Mouse (Mus musculus) limb, embryonic 13.5 days (tissue): ENCODE measurements around the gene Fbxo34. TPM values are rescaled to one million over a fixed set of nuclear protein-coding genes. Genes with fewer than 3 reads are reported as not detected.
A peak's percentile ranks its signal among the peaks of the same experiment; 100 is the strongest.
"Not testable (repeated sequence)": the region's sequence is repeated elsewhere in the genome, so short reads cannot be mapped to it uniquely, and the experiment has no call there.

Experiments
- ATAC-seq: fragments of 200-750 bp; cut with Nextera tagmentation; 2 replicates; pipeline ENCODE4 v1.8.0; 2017; ENCODE audit warnings: low read depth, moderate number of reproducible peaks, moderate TSS enrichment; ENCODE audit not compliant: low FRiP score
- H3K27ac ChIP-seq: fragments of 300-500 bp; sonication (generic); 2 replicates; pipeline ENCODE4 v1.5.1; 2015; ENCODE audit warnings: inconsistent platforms, mild to moderate bottlenecking, moderate library complexity
- H3K27me3 ChIP-seq: fragments of 300-500 bp; sonication (generic); 2 replicates; pipeline ENCODE4 v1.6.1; 2015; ENCODE audit warnings: mild to moderate bottlenecking, inconsistent platforms
- H3K36me3 ChIP-seq: fragments of 300-500 bp; sonication (generic); 2 replicates; pipeline ENCODE4 v1.6.1; 2015; ENCODE audit warnings: inconsistent platforms, mild to moderate bottlenecking, moderate library complexity
- H3K4me1 ChIP-seq: fragments of 300-500 bp; sonication (generic); 2 replicates; pipeline ENCODE4 v1.6.1; 2015; ENCODE audit warnings: inconsistent platforms
- H3K4me2 ChIP-seq: fragments of 300-500 bp; sonication (generic); replicated peaks from 2 replicates; pipeline ENCODE4 v1.6.1; 2015; ENCODE audit warnings: inconsistent platforms, mild to moderate bottlenecking, moderate library complexity
- H3K4me3 ChIP-seq: fragments of 300-500 bp; sonication (generic); 2 replicates; pipeline ENCODE4 v1.5.1; 2015; ENCODE audit warnings: moderate library complexity, mild to moderate bottlenecking, inconsistent platforms
- H3K9ac ChIP-seq: fragments of 300-500 bp; sonication (generic); 2 replicates; pipeline ENCODE4 v1.6.1; 2015; ENCODE audit warnings: mild to moderate bottlenecking, inconsistent platforms
- H3K9me3 ChIP-seq: fragments of 300-500 bp; sonication (generic); 2 replicates; pipeline ENCODE4 v1.6.1; 2016; ENCODE audit warnings: inconsistent platforms
- WGBS: fragments of 180-500 bp; shearing (Covaris S2); methylation state at CpG from one replicate; pipeline ENCODE4 v1.1.7; 2015; 5-methylcytosine and 5-hydroxymethylcytosine counted together
- polyA plus RNA-seq: library from polyadenylated mRNA; unstranded; fragments of >200 nt; fragmentation: Nextera tagmentation; extraction: Ambion mirVana; gene quantifications from 2 replicates; pipeline ENCODE4 v1.2.1, GENCODE M21; 2015

Gene Fbxo34
- polyA plus RNA-seq, 1 experiment from 2014 or later, result 26.6 TPM

GRCm38 (mm10) chr14:47525374-47525773, 75.2 kb downstream of the Fbxo34 start:
- Histone ChIP-seq H3K4me3 (no peak overlapping the region), H3K27ac (no peak overlapping the region), H3K9me3 (no peaks in the 10 kb centered on the region), H3K36me3 (peaks cover 16% of the 10 kb centered on the region), H3K27me3 (no peaks in the 10 kb centered on the region), H3K9ac (no peak overlapping the region), H3K4me2 (no peak overlapping the region), H3K4me1 (no peaks in the 10 kb centered on the region)
- 74% methylated on average over 8 of the region's 8 CpGs for WGBS
- ATAC-seq, result no peak

GRCm38 (mm10) chr14:47525861-47526260, 75.6 kb downstream of the Fbxo34 start:
- H3K9ac ChIP-seq, result no peak overlapping the region
- H3K4me3 ChIP-seq, result no peak overlapping the region
- H3K27me3 ChIP-seq, result no peaks in the 10 kb centered on the region
- H3K4me1 ChIP-seq, result no peaks in the 10 kb centered on the region
- no peak overlapping the region for H3K4me2 ChIP-seq
- ATAC-seq, result no peak
- H3K9me3 ChIP-seq, result no peaks in the 10 kb centered on the region
- WGBS, result 83% methylated on average over 5 of the region's 5 CpGs
- H3K36me3 ChIP-seq, result peaks cover 21% of the 10 kb centered on the region
- H3K27ac ChIP-seq, result no peak overlapping the region

GRCm38 (mm10) chr14:47527833-47528232, 77.6 kb downstream of the Fbxo34 start:
- 86% methylated on average over 2 of the region's 2 CpGs for WGBS
- H3K27me3 ChIP-seq, result no peaks in the 10 kb centered on the region
- H3K9ac ChIP-seq, result no peak overlapping the region
- H3K27ac ChIP-seq, result no peak overlapping the region
- no peak overlapping the region for H3K4me3 ChIP-seq
- no peaks in the 10 kb centered on the region for H3K9me3 ChIP-seq
- ATAC-seq, result no peak
- no peak overlapping the region for H3K4me2 ChIP-seq
- no peaks in the 10 kb centered on the region for H3K4me1 ChIP-seq
- peaks cover 37% of the 10 kb centered on the region for H3K36me3 ChIP-seq

- Histone ChIP-seq H3K9ac (no peak overlapping the region), H3K4me3 (no peak overlapping the region), H3K27ac (no peak overlapping the region), H3K4me1 (peaks cover 3% of the 10 kb centered on the region; the same call in 1 of the 2 replicates), H3K27me3 (no peaks in the 10 kb centered on the region), H3K36me3 (peaks cover 37% of the 10 kb centered on the region), H3K9me3 (no peaks in the 10 kb centered on the region), H3K4me2 (no peak overlapping the region)
- no peak for ATAC-seq
- WGBS, result 85% methylated on average over 3 of the region's 3 CpGs
These were observed 78.1 kb downstream of the Fbxo34 start for GRCm38 (mm10) chr14:47528293-47528692.

GRCm38 (mm10) chr14:47529019-47529418, 78.8 kb downstream of the Fbxo34 start:
- H3K27ac ChIP-seq, result no peak overlapping the region
- H3K27me3 ChIP-seq, result no peaks in the 10 kb centered on the region
- WGBS, result 36% methylated on average over 8 of the region's 8 CpGs
- H3K9ac ChIP-seq, result no peak overlapping the region
- H3K4me3 ChIP-seq, result no peak overlapping the region
- no peak overlapping the region for H3K4me2 ChIP-seq
- peaks cover 10% of the 10 kb centered on the region for H3K4me1 ChIP-seq
- peaks cover 37% of the 10 kb centered on the region for H3K36me3 ChIP-seq
- H3K9me3 ChIP-seq, result no peaks in the 10 kb centered on the region
- no peak for ATAC-seq

GRCm38 (mm10) chr14:47529592-47529991, 79.4 kb downstream of the Fbxo34 start:
- not testable (repeated sequence) for H3K27ac ChIP-seq, H3K9me3 ChIP-seq, H3K4me2 ChIP-seq, H3K9ac ChIP-seq, ATAC-seq, H3K4me3 ChIP-seq, H3K27me3 ChIP-seq
- Histone ChIP-seq H3K36me3 (peaks cover 37% of the 10 kb centered on the region), H3K4me1 (peaks cover 14% of the 10 kb centered on the region)
- WGBS, result 93% methylated on average over 12 of the region's 12 CpGs

DNA sequence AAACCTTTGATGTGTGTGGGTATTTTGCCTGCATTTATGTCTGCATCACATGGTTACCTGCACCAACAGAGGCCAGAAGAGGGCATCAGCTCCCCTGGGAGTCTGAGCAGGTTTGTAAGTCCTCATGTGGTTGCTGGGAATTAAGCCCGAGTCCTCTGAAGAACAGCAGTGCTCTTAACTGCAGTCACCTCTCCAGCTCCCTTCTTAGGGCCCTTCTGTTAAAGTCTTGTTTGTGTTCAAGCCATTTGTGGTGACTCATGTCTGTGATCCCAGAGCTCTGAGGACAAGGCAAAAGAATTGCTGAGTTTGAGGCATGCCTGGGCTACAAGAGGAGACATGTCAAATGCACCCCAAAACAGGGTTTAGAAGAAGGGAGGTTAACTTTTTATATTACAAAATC, 82.3 kb downstream of the Fbxo34 start:
- no peak overlapping the region for H3K4me2 ChIP-seq
- H3K36me3 ChIP-seq, result peaks cover 31% of the 10 kb centered on the region
- no peak overlapping the region for H3K9ac ChIP-seq
- H3K27me3 ChIP-seq, result no peaks in the 10 kb centered on the region
- peaks cover 14% of the 10 kb centered on the region for H3K4me1 ChIP-seq
- H3K9me3 ChIP-seq, result no peaks in the 10 kb centered on the region
- H3K27ac ChIP-seq, result no peak overlapping the region
- H3K4me3 ChIP-seq, result no peak overlapping the region
- 53% methylated on average over 1 of the region's 1 CpGs for WGBS
- no peak for ATAC-seq

DNA sequence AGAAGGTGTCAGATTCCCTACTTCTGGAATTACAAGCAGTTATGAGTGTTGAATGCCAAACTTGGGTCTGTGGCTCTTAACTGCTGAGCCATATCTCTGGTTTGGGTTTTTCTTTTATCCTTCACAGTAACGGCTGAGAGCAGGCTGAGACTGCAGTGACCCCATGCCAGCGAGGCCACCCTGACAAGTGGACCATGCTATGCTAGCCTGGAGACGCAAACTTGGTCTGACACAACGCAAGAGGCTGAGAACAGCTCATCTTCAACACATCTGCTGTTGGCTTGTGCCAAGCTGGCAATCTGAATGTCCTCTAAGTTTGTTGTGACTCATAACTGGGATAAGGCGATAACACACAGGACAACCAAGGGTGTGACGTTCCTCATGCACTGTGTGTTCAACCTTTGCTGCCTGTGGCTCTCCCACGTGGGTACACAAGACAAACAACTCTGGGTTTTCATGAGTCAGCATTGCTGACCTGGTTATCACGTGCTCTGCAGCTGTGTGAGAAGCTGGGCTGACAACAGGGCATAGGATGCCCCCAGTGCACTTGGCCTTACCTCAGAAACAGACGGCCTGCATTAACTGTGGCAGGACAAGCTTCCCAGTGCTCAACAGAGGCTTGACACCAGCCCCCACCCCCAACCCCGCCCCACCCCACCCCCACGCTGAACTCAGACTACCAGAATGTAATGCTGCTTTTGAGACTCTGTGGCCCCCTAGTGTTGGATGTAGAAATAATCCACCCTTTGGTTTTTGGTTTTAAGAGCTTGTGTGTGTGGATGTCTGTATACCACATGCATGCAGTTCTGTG, 83.3 kb downstream of the Fbxo34 start:
- no peak overlapping the region for H3K4me3 ChIP-seq
- 45% methylated on average over 11 of the region's 11 CpGs for WGBS
- H3K4me1 ChIP-seq, result peaks cover 14% of the 10 kb centered on the region
- H3K27ac ChIP-seq, result peak overlapping the region; percentile 22; the same call in 1 of the 2 replicates
- H3K4me2 ChIP-seq, result no peak overlapping the region
- no peak overlapping the region for H3K9ac ChIP-seq
- H3K9me3 ChIP-seq, result no peaks in the 10 kb centered on the region
- peaks cover 31% of the 10 kb centered on the region for H3K36me3 ChIP-seq
- H3K27me3 ChIP-seq, result no peaks in the 10 kb centered on the region
- ATAC-seq, result peak; percentile 85

DNA sequence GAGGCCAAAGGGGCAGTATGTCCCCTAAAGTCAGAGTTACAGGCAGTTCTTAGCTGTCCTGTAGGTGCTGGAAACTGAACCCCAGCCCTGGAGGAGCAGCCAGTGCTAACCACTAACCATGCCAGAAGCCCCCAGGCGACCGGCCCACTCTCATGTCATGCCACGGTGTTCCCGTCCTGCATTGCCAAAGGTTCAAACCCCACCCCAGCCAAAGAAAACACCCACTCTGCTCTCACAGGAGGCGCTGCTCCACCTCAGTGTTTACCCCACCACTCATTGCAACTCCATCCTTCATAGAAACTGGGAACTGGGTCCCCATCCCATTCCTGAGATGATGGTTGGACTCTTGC, 83.9 kb downstream of the Fbxo34 start:
- Histone ChIP-seq H3K4me1 (peaks cover 14% of the 10 kb centered on the region), H3K27ac (no peak overlapping the region), H3K27me3 (no peaks in the 10 kb centered on the region), H3K9ac (no peak overlapping the region), H3K36me3 (peaks cover 32% of the 10 kb centered on the region), H3K4me2 (no peak overlapping the region), H3K9me3 (no peaks in the 10 kb centered on the region), H3K4me3 (no peak overlapping the region)
- ATAC-seq, result 0 out of 2 replicates have a peak, but pooled peaks have one; percentile 17
- WGBS, result 85% methylated on average over 5 of the region's 5 CpGs

- no peak for ATAC-seq
- Histone ChIP-seq H3K9me3 (no peaks in the 10 kb centered on the region), H3K27ac (no peak overlapping the region), H3K4me1 (peaks cover 14% of the 10 kb centered on the region), H3K27me3 (no peaks in the 10 kb centered on the region), H3K36me3 (peaks cover 36% of the 10 kb centered on the region), H3K4me3 (no peak overlapping the region), H3K9ac (no peak overlapping the region), H3K4me2 (no peak overlapping the region)
- 86% methylated on average over 1 of the region's 1 CpGs for WGBS
These were observed 84.9 kb downstream of the Fbxo34 start for GRCm38 (mm10) chr14:47535096-47535495.

DNA sequence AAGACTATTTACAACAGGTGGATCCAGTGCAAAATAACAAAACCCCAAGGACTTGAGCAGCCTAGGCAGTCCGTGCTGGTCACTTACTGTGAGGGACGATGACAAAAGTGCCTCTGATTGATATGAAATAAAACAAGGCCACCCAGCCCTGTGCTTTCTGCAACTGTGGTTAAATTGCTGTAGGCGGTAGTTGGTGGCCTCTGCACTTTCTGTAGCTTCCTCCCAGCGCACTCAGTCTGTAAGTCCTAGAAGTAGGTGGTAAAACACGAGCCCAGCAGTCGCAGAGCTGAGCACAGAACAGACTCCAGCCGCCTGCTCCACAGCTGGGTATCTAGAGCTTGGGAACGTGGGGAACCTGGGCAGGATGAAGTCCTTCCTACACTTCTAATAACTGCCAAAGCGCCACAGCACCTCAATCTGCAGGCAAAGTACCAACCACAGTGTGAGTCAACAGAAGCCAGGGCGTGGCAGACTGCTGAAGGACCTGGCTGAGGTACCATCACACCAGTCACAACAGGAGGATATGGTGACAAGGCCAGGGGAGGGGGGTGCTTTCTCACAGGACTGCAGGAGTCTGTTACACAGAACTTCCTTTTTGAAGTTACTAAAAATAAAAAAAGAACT, 91.2 kb downstream of the Fbxo34 start:
- peaks cover 70% of the 10 kb centered on the region for H3K36me3 ChIP-seq
- no peak overlapping the region for H3K4me2 ChIP-seq
- no peak overlapping the region for H3K27ac ChIP-seq
- H3K4me3 ChIP-seq, result no peak overlapping the region
- 84% methylated on average over 10 of the region's 10 CpGs for WGBS
- no peaks in the 10 kb centered on the region for H3K9me3 ChIP-seq
- no peak for ATAC-seq
- H3K9ac ChIP-seq, result no peak overlapping the region
- no peaks in the 10 kb centered on the region for H3K4me1 ChIP-seq
- no peaks in the 10 kb centered on the region for H3K27me3 ChIP-seq

DNA sequence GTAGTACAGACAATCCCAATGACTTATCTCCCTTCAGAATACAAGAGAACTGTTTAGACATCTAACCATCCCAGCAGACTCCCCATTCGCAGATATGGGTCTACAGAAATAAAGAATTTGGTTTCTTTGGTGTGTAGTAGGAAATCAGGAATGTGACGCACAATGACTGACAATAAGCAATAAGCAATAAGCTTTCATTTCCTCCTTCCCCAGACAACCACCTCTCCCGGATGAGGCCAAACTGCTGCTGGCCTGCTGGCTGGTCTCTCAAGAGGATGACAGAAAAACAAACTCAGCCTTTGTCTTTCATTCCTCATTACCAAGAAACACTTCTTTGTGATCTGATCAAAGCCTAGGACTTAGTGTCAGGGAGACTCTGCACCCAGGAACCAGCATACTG, 92.1 kb downstream of the Fbxo34 start:
- H3K36me3 ChIP-seq, result peaks cover 78% of the 10 kb centered on the region
- no peaks in the 10 kb centered on the region for H3K9me3 ChIP-seq
- H3K4me3 ChIP-seq, result no peak overlapping the region
- H3K9ac ChIP-seq, result no peak overlapping the region
- no peak for ATAC-seq
- no peaks in the 10 kb centered on the region for H3K27me3 ChIP-seq
- 90% methylated on average over 3 of the region's 3 CpGs for WGBS
- no peaks in the 10 kb centered on the region for H3K4me1 ChIP-seq
- no peak overlapping the region for H3K27ac ChIP-seq
- H3K4me2 ChIP-seq, result no peak overlapping the region
